Mouse (Mus musculus) embryonic facial prominence, embryonic 11.5 days (tissue): ENCODE data around the gene 5730522E02Rik. TPM values are rescaled to one million over a fixed set of nuclear protein-coding genes. Genes with fewer than 3 reads are reported as not detected.

ENCODE experiments used
- ATAC-seq: fragments of 200-750 bp; cut with Nextera tagmentation; replicated peaks from 2 replicates; pipeline ENCODE4 v1.8.0; 2017; ENCODE audit warnings: low read depth; ENCODE audit not compliant: insufficient number of reproducible peaks, low FRiP score, low TSS enrichment
- DNase-seq: peaks from one replicate; pipeline ENCODE4 v3.0.0-alpha.2; 2015; ENCODE audit warnings: low spot score
- H3K27ac ChIP-seq: fragments of 300-500 bp; sonication (generic); replicated peaks from 2 replicates; pipeline ENCODE4 v1.5.1; 2014; ENCODE audit warnings: mild to moderate bottlenecking, low read depth, low read length, control low read depth
- H3K27me3 ChIP-seq: fragments of 300-500 bp; sonication (generic); 2 replicates; pipeline ENCODE4 v1.6.1; 2014; ENCODE audit warnings: mild to moderate bottlenecking, low read length, moderate library complexity, mixed read lengths; ENCODE audit not compliant: control insufficient read depth, insufficient read depth
- H3K36me3 ChIP-seq: fragments of 300-500 bp; sonication (generic); replicated peaks from 2 replicates; pipeline ENCODE4 v1.6.1; 2014; ENCODE audit warnings: low read depth, mild to moderate bottlenecking, low read length, moderate library complexity, mixed read lengths; ENCODE audit not compliant: control insufficient read depth, insufficient read depth
- H3K4me1 ChIP-seq: fragments of 300-500 bp; sonication (generic); 2 replicates; pipeline ENCODE4 v1.6.1; 2014; ENCODE audit warnings: low read length, mixed read lengths; ENCODE audit not compliant: control insufficient read depth, insufficient read depth
- H3K4me2 ChIP-seq: fragments of 300-500 bp; sonication (generic); 2 replicates; pipeline ENCODE4 v1.6.1; 2014; ENCODE audit warnings: low read depth, mild to moderate bottlenecking, control low read depth, low read length, moderate library complexity
- H3K4me3 ChIP-seq: fragments of 300-500 bp; sonication (generic); 2 replicates; pipeline ENCODE4 v1.5.1; 2014; ENCODE audit warnings: low read depth, low read length, control low read depth
- H3K9ac ChIP-seq: fragments of 300-500 bp; sonication (generic); replicated peaks from 2 replicates; pipeline ENCODE4 v1.6.1; 2014; ENCODE audit warnings: mild to moderate bottlenecking, control low read depth, low read length
- H3K9me3 ChIP-seq: fragments of 300-500 bp; sonication (generic); replicated peaks from 2 replicates; pipeline ENCODE4 v1.6.1; 2016; ENCODE audit warnings: mild to moderate bottlenecking, low read length, inconsistent platforms, mixed read lengths; ENCODE audit not compliant: control insufficient read depth
- WGBS: fragments of 180-500 bp; shearing (Covaris S2); extraction: QIAGEN DNeasy Blood & Tissue Kit; methylation state at CpG from one replicate; pipeline ENCODE4 v1.1.7; 2014; 5-methylcytosine and 5-hydroxymethylcytosine counted together
- polyA plus RNA-seq: library from polyadenylated mRNA; unstranded; fragments of >200 nt; fragmentation: Nextera tagmentation; extraction: Ambion mirVana; gene quantifications from 2 replicates; pipeline ENCODE4 v1.2.1, GENCODE M21; 2014

The 5730522E02Rik gene
- polyA plus RNA-seq, 1 experiment from 2014 or later, result 8.7 TPM

- DNase-seq (no peak), ATAC-seq (no peak)
- no peak overlapping the region for H3K27ac ChIP-seq
- no peak overlapping the region for H3K9ac ChIP-seq
- WGBS, result 81% methylated on average over 3 of the region's 3 CpGs
- H3K36me3 ChIP-seq, result no peaks in the 10 kb centered on the region
- H3K9me3 ChIP-seq, result no peaks in the 10 kb centered on the region
- no peak overlapping the region for H3K4me3 ChIP-seq
- no peak overlapping the region for H3K4me2 ChIP-seq
- no peaks in the 10 kb centered on the region for H3K4me1 ChIP-seq
- H3K27me3 ChIP-seq, result no peaks in the 10 kb centered on the region
Measured at GRCm38 (mm10) chr11:25594780-25595179, 615.8 kb downstream of the 5730522E02Rik start.

- no peak overlapping the region for H3K9ac ChIP-seq
- H3K4me3 ChIP-seq, result no peak overlapping the region
- H3K36me3 ChIP-seq, result no peaks in the 10 kb centered on the region
- H3K4me1 ChIP-seq, result no peaks in the 10 kb centered on the region
- H3K4me2 ChIP-seq, result no peak overlapping the region
- WGBS, result 7% methylated on average over 3 of the region's 3 CpGs
- H3K9me3 ChIP-seq, result no peaks in the 10 kb centered on the region
- no peaks in the 10 kb centered on the region for H3K27me3 ChIP-seq
- H3K27ac ChIP-seq, result no peak overlapping the region
- DNase-seq (no peak), ATAC-seq (no peak)
Measured at GRCm38 (mm10) chr11:25592268-25592667, 618.3 kb downstream of the 5730522E02Rik start.

- Histone ChIP-seq H3K27ac (no peak overlapping the region), H3K9ac (no peak overlapping the region), H3K27me3 (no peaks in the 10 kb centered on the region), H3K4me3 (no peak overlapping the region), H3K9me3 (no peaks in the 10 kb centered on the region), H3K36me3 (no peaks in the 10 kb centered on the region), H3K4me2 (no peak overlapping the region), H3K4me1 (no peaks in the 10 kb centered on the region)
- WGBS, result 82% methylated on average over 4 of the region's 4 CpGs
- ATAC-seq (no peak), DNase-seq (no peak)
Measured at GRCm38 (mm10) chr11:25590215-25590614, 620.3 kb downstream of the 5730522E02Rik start.

GRCm38 (mm10) chr11:25589509-25589908 is 621.1 kb downstream of the 5730522E02Rik start:
- Histone ChIP-seq H3K4me3 (no peak overlapping the region), H3K27ac (no peak overlapping the region), H3K36me3 (no peaks in the 10 kb centered on the region), H3K4me1 (no peaks in the 10 kb centered on the region), H3K9me3 (no peaks in the 10 kb centered on the region), H3K9ac (no peak overlapping the region), H3K4me2 (no peak overlapping the region), H3K27me3 (no peaks in the 10 kb centered on the region)
- WGBS, result 70% methylated on average over 1 of the region's 1 CpGs
- no peak for ATAC-seq
- no peak for DNase-seq

GRCm38 (mm10) chr11:25574129-25574465 is 636.5 kb downstream of the 5730522E02Rik start:
- WGBS, result 94% methylated on average over 9 of the region's 9 CpGs
- ATAC-seq, result no peak
- no peak overlapping the region for H3K9ac ChIP-seq

GRCm38 (mm10) chr11:25573408-25574128 is 637.0 kb downstream of the 5730522E02Rik start:
- peak; percentile 7 for DNase-seq
- 52% methylated on average over 7 of the region's 7 CpGs for WGBS
- no peak for ATAC-seq

More at GRCm38 (mm10) chr11:25574129-25574465, 636.5 kb downstream of the 5730522E02Rik start:
- Histone ChIP-seq H3K4me1 (no peaks in the 10 kb centered on the region), H3K9me3 (no peaks in the 10 kb centered on the region), H3K4me2 (no peak overlapping the region), H3K27me3 (no peaks in the 10 kb centered on the region), H3K4me3 (no peak overlapping the region), H3K36me3 (no peaks in the 10 kb centered on the region), H3K27ac (no peak overlapping the region)
- no peak for DNase-seq

GRCm38 (mm10) chr11:25571396-25571795 is 639.2 kb downstream of the 5730522E02Rik start:
- no peak overlapping the region for H3K9ac ChIP-seq
- H3K9me3 ChIP-seq, result no peaks in the 10 kb centered on the region
- H3K4me3 ChIP-seq, result no peak overlapping the region
- no peaks in the 10 kb centered on the region for H3K36me3 ChIP-seq
- 76% methylated on average over 2 of the region's 2 CpGs for WGBS
- H3K4me2 ChIP-seq, result no peak overlapping the region
- ATAC-seq (no peak), DNase-seq (no peak)
- H3K27ac ChIP-seq, result no peak overlapping the region
- H3K27me3 ChIP-seq, result no peaks in the 10 kb centered on the region
- H3K4me1 ChIP-seq, result no peaks in the 10 kb centered on the region

More at GRCm38 (mm10) chr11:25573408-25574128, 637.0 kb downstream of the 5730522E02Rik start:
- Histone ChIP-seq H3K4me2 (no peak overlapping the region), H3K27ac (no peak overlapping the region), H3K9me3 (no peaks in the 10 kb centered on the region), H3K9ac (no peak overlapping the region), H3K36me3 (no peaks in the 10 kb centered on the region), H3K4me1 (no peaks in the 10 kb centered on the region), H3K4me3 (no peak overlapping the region), H3K27me3 (no peaks in the 10 kb centered on the region)
